Mouse (Mus musculus) lung, postnatal 0 days (tissue): ENCODE results near the gene Gnai1.

Experiments
- CTCF ChIP-seq: IDR thresholded peaks from 2 replicates; pipeline ENCODE4 v1.5.1; 2016; ENCODE audit warnings: antibody characterized with exemption, mild to moderate bottlenecking
- EP300 ChIP-seq: IDR thresholded peaks from 2 replicates; pipeline ENCODE4 v1.6.1; 2016; ENCODE audit warnings: antibody characterized with exemption, mild to moderate bottlenecking, control low read depth

DNA sequence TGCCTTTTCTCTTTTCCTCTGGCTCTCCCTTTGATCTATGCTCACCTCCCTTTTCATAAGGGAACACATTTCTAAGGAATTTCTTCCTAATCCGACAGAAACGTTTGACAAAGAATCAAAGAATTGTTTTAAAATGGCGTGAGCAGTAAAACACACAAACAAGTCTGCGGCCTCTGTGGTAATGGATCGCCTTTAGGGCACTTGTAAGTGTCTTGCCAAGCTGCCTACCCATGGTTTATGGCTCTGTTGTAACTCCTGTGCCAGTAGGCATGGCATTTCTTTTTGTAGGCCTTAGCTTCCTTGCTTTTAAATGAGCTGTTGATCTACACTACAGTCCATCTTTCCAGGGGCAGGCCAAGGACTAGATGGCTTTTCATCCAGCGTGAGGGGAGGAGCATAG is 801 bp upstream of the Gnai1 start:
- TF ChIP-seq CTCF (no peak), EP300 (no peak)
